Mouse (Mus musculus) hindbrain, postnatal 0 days (tissue): Measurements from ENCODE around the gene Gdf5. TPM values are rescaled to one million over a fixed set of nuclear protein-coding genes. Genes with fewer than 3 reads are reported as not detected.
A peak's percentile ranks its signal among the peaks of the same experiment; 100 is the strongest.

Source experiments
- ATAC-seq: fragments of 200-750 bp; cut with Nextera tagmentation; 2 replicates; pipeline ENCODE4 v1.8.0; 2017; ENCODE audit warnings: mild to moderate bottlenecking, moderate TSS enrichment, moderate library complexity
- DNase-seq: peaks from one replicate; pipeline ENCODE4 v3.0.0-alpha.2; 2015; ENCODE audit warnings: low spot score
- H3K27ac ChIP-seq: fragments of 300-500 bp; sonication (generic); 2 replicates; pipeline ENCODE4 v1.5.1; 2014; ENCODE audit warnings: mild to moderate bottlenecking
- H3K27me3 ChIP-seq: fragments of 300-500 bp; sonication (generic); 2 replicates; pipeline ENCODE4 v1.6.1; 2014; ENCODE audit warnings: low read length, mixed read lengths; ENCODE audit not compliant: insufficient read depth
- H3K36me3 ChIP-seq: fragments of 300-500 bp; sonication (generic); 2 replicates; pipeline ENCODE4 v1.6.1; 2014; ENCODE audit warnings: low read length, mixed read lengths; ENCODE audit not compliant: insufficient read depth
- H3K4me1 ChIP-seq: fragments of 300-500 bp; sonication (generic); 2 replicates; pipeline ENCODE4 v1.6.1; 2014; ENCODE audit warnings: antibody characterized with exemption, low read length, mixed read lengths; ENCODE audit not compliant: insufficient read depth
- H3K4me2 ChIP-seq: fragments of 300-500 bp; sonication (generic); 2 replicates; pipeline ENCODE4 v1.6.1; 2014; ENCODE audit warnings: low read depth, mild to moderate bottlenecking, low read length, moderate library complexity, mixed read lengths
- H3K4me3 ChIP-seq: fragments of 300-500 bp; sonication (generic); 2 replicates; pipeline ENCODE4 v1.5.1; 2014; ENCODE audit warnings: low read length
- H3K9ac ChIP-seq: fragments of 300-500 bp; sonication (generic); replicated peaks from 2 replicates; pipeline ENCODE4 v1.6.1; 2014; ENCODE audit warnings: mild to moderate bottlenecking, low read length, moderate library complexity, mixed read lengths
- H3K9me3 ChIP-seq: fragments of 300-500 bp; sonication (generic); 2 replicates; pipeline ENCODE4 v1.6.1; 2016; ENCODE audit warnings: low read length, mixed read lengths
- CTCF ChIP-seq: IDR thresholded peaks from 2 replicates; pipeline ENCODE4 v1.5.1; 2016; ENCODE audit warnings: antibody characterized with exemption, control low read depth, low read depth
- WGBS: fragments of 180-500 bp; shearing (Covaris S2); extraction: QIAGEN DNeasy Blood & Tissue Kit; methylation state at CpG from one replicate; pipeline ENCODE4 v1.1.7; 2014; 5-methylcytosine and 5-hydroxymethylcytosine counted together
- polyA plus RNA-seq: library from polyadenylated mRNA; unstranded; fragments of >200 nt; fragmentation: Nextera tagmentation; extraction: Ambion mirVana; gene quantifications from 2 replicates; pipeline ENCODE4 v1.2.1, GENCODE M21; 2015
- total RNA-seq: library from RNA; depleted of rRNA; stranded (reverse); fragments of >200 nt; gene quantifications from 2 replicates; pipeline ENCODE4 v1.2.3, GENCODE M21; 2014

Gdf5 gene
- total and polyA plus RNA-seq, 2 experiments from 2014 or later: 1.3 to 3.4 TPM

- H3K4me3 ChIP-seq: no peak overlapping the region
- no peaks in the 10 kb centered on the region for H3K9me3 ChIP-seq
- H3K9ac ChIP-seq: no peak overlapping the region
- TF ChIP-seq CTCF: peak; percentile 76
- H3K4me1 ChIP-seq: peaks cover 5% of the 10 kb centered on the region; the same call in 1 of the 2 replicates
- no peak overlapping the region for H3K4me2 ChIP-seq
- no peaks in the 10 kb centered on the region for H3K36me3 ChIP-seq
- no peaks in the 10 kb centered on the region for H3K27me3 ChIP-seq
- H3K27ac ChIP-seq: no peak overlapping the region
- DNase-seq: peak; percentile 80
- no peak for ATAC-seq
Measured at GRCm38 (mm10) chr2:155952006-155952405, 6.8 kb upstream of the Gdf5 start.

DNA sequence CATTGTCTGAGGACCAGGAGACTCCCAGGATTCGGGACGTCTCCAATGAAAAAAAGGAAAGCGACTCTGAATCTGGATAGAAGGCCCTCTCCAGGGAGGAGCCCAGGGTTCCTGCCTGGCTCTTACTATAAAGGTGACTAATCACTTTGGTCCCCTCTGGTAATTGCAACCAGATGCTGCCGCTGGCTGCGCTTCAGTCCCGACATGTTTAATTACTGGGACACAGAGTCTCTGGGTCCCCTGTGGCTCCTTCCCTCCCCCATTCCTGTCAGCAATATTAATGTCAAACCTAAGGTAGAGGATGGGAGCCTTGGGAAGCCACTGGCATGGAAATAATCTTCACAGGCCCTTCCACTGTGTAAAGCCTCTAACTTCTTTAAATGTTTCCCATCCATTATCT is 4.2 kb upstream of the Gdf5 start:
- Histone ChIP-seq H3K36me3 (no peaks in the 10 kb centered on the region), H3K27me3 (no peaks in the 10 kb centered on the region), H3K9me3 (no peaks in the 10 kb centered on the region), H3K9ac (no peak overlapping the region), H3K27ac (no peak overlapping the region), H3K4me2 (no peak overlapping the region), H3K4me3 (no peak overlapping the region), H3K4me1 (peaks cover 5% of the 10 kb centered on the region; the same call in 1 of the 2 replicates)
- TF ChIP-seq CTCF: no peak
- 21% methylated on average over 6 of the region's 6 CpGs for WGBS
- peak; percentile 55 for DNase-seq
- ATAC-seq: no peak

GRCm38 (mm10) chr2:155947390-155948002 is 2.3 kb upstream of the Gdf5 start:
- Histone ChIP-seq H3K36me3 (no peaks in the 10 kb centered on the region), H3K4me2 (no peak overlapping the region), H3K4me3 (no peak overlapping the region), H3K27me3 (no peaks in the 10 kb centered on the region), H3K9me3 (no peaks in the 10 kb centered on the region), H3K4me1 (peaks cover 5% of the 10 kb centered on the region; the same call in 1 of the 2 replicates), H3K27ac (no peak overlapping the region), H3K9ac (no peak overlapping the region)
- 56% methylated on average over 5 of the region's 5 CpGs for WGBS
- TF ChIP-seq CTCF: no peak
- ATAC-seq: no peak
- DNase-seq: no peak

- no peak for ATAC-seq
- peaks cover 5% of the 10 kb centered on the region; the same call in 1 of the 2 replicates for H3K4me1 ChIP-seq
- H3K36me3 ChIP-seq: no peaks in the 10 kb centered on the region
- H3K4me2 ChIP-seq: no peak overlapping the region
- H3K27me3 ChIP-seq: no peaks in the 10 kb centered on the region
- no peak overlapping the region for H3K9ac ChIP-seq
- H3K27ac ChIP-seq: no peak overlapping the region
- WGBS: 14% methylated on average over 4 of the region's 4 CpGs
- no peak overlapping the region for H3K4me3 ChIP-seq
- DNase-seq: no peak
- no peaks in the 10 kb centered on the region for H3K9me3 ChIP-seq
- TF ChIP-seq CTCF: no peak
Measured at GRCm38 (mm10) chr2:155946499-155946898, 1.3 kb upstream of the Gdf5 start.

GRCm38 (mm10) chr2:155946069-155946468 is 902 bp upstream of the Gdf5 start:
- H3K4me1 ChIP-seq: peaks cover 5% of the 10 kb centered on the region; the same call in 1 of the 2 replicates
- WGBS: 8% methylated on average over 7 of the region's 7 CpGs
- ATAC-seq (peak; percentile 54; the same call in 1 of the 2 replicates), DNase-seq (peak; percentile 84)
- no peaks in the 10 kb centered on the region for H3K9me3 ChIP-seq
- H3K27me3 ChIP-seq: no peaks in the 10 kb centered on the region
- H3K4me3 ChIP-seq: no peak overlapping the region
- H3K4me2 ChIP-seq: no peak overlapping the region
- no peak overlapping the region for H3K9ac ChIP-seq
- no peaks in the 10 kb centered on the region for H3K36me3 ChIP-seq
- peak; percentile 86 for TF ChIP-seq CTCF
- H3K27ac ChIP-seq: no peak overlapping the region

DNA sequence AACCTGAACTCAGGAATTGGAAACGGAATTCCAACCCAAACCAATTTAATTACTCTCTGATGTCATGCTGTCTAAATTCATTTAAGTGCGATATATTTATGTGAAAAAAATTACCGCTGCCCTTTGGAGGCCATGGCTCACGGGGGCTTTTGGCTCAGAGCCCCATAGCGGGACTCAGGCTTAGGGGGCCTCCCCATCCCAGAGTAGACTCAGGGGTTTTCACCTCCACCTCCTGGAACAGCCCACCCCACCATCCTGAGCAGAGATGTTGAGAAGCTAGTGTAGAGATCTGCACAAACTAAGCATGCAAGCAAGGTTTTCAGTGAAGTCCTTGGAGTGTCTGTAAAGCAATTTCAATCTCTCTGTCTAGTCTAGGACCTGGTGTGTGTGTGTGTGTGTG is 413 bp upstream of the Gdf5 start:
- no peak for TF ChIP-seq CTCF
- ATAC-seq (no peak), DNase-seq (no peak)
- H3K9ac ChIP-seq: no peak overlapping the region
- no peaks in the 10 kb centered on the region for H3K36me3 ChIP-seq
- no peak overlapping the region for H3K27ac ChIP-seq
- no peak overlapping the region for H3K4me2 ChIP-seq
- peaks cover 5% of the 10 kb centered on the region; the same call in 1 of the 2 replicates for H3K4me1 ChIP-seq
- H3K9me3 ChIP-seq: no peaks in the 10 kb centered on the region
- WGBS: 55% methylated on average over 5 of the region's 5 CpGs
- no peak overlapping the region for H3K4me3 ChIP-seq
- H3K27me3 ChIP-seq: no peaks in the 10 kb centered on the region

GRCm38 (mm10) chr2:155944685-155945084 is 482 bp downstream of the Gdf5 start:
- no peaks in the 10 kb centered on the region for H3K9me3 ChIP-seq
- ATAC-seq: no peak
- no peak overlapping the region for H3K4me2 ChIP-seq
- H3K4me1 ChIP-seq: peaks cover 5% of the 10 kb centered on the region; the same call in 1 of the 2 replicates
- H3K27me3 ChIP-seq: no peaks in the 10 kb centered on the region
- no peaks in the 10 kb centered on the region for H3K36me3 ChIP-seq
- DNase-seq: no peak
- H3K4me3 ChIP-seq: no peak overlapping the region
- no peak for TF ChIP-seq CTCF
- 69% methylated on average over 4 of the region's 4 CpGs for WGBS
- H3K27ac ChIP-seq: no peak overlapping the region
- H3K9ac ChIP-seq: 0 out of 2 replicates have a peak overlapping the region, but pooled peaks have one; percentile 17
